Mouse (Mus musculus) left cerebral cortex, adult 18-20 months (tissue): ENCODE measurements at regions not wholly inside any gene's neighbourhood (a gene's known extent, or its start where the extent isn't known, plus 50 kb on each side); places are given as distances from the start of the nearest gene placed in this dataset.

Experiments
- DNase-seq, 2 experiments: peaks; one replicate each; pipeline ENCODE4 v3.0.0; 2021 to 2022; ENCODE audit warnings: low spot score in 2 of 2, mixed read lengths in 1 of 2

GRCm38 (mm10) chr7:121589088-121589605 lies 117.9 kb downstream of the Usp31 start:
- DNase-seq, result peak in 1 of 2 experiments; percentile 10

- no peak for DNase-seq
Measured at GRCm38 (mm10) chr7:121587713-121588112, 119.3 kb downstream of the Usp31 start.

GRCm38 (mm10) chr7:121585721-121586120 lies 121.3 kb downstream of the Usp31 start:
- no peak for DNase-seq

- DNase-seq, result no peak
Measured at GRCm38 (mm10) chr7:121579497-121579896, 127.6 kb downstream of the Usp31 start.

- no peak for DNase-seq
Measured at GRCm38 (mm10) chr7:121572681-121573335, 134.2 kb downstream of the Usp31 start.

GRCm38 (mm10) chr7:121571741-121572140 lies 135.3 kb downstream of the Usp31 start:
- no peak for DNase-seq

- no peak for DNase-seq
Measured at GRCm38 (mm10) chr7:121571292-121571691, 135.8 kb downstream of the Usp31 start.

- DNase-seq, result no peak
Measured at GRCm38 (mm10) chr7:121569248-121569647, 137.8 kb downstream of the Usp31 start.

GRCm38 (mm10) chr7:121568064-121568463 lies 139.0 kb downstream of the Usp31 start:
- no peak for DNase-seq

GRCm38 (mm10) chr7:121563526-121563925 lies 143.5 kb downstream of the Usp31 start:
- peak; percentile 53 to 55 for DNase-seq

- no peak for DNase-seq
Measured at GRCm38 (mm10) chr7:121555420-121555819, 151.6 kb downstream of the Usp31 start.
